Mouse (Mus musculus): ENCODE data around the gene Gxylt2. TPM values are rescaled to one million over a fixed set of nuclear protein-coding genes. Genes with fewer than 3 reads are reported as not detected.

Gxylt2 gene
- total and polyA plus RNA-seq, 3 experiments: 0.03 TPM; not detected in 2

DNA sequence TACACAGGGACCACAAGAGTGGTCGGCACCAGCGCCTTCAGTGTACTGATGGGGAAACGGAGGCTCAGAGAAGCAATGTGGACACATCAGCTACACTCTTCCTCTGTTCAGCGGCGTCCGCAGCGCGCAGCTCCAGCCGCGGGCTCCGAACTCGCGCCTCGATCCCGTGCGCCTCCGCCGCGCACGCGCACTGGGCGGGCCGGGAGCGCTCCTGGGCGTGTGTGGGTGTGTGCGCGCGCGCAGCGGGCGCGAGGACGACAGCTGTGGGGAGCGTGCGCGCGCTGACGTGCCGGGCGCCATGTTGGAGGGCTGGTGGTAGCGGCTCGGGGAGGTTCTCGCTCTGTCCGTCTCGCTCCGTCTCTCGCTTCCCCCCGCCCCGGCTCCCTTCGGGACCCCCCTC lies 128.8 kb downstream of the Gxylt2 start, which contains the start of gene Ppp4r2:
Gene Ppp4r2, plus strand, starts transcription at position 268 of the 400 bp plus-strand sequence.
- Histone ChIP-seq H3K27ac (ENCODE audit: insufficient read depth, low read depth) (peak within 1 kb of the TSS; percentile 34; the same call in 1 of the 2 replicates), H3K4me1 (ENCODE audit: control insufficient read depth in 1 of 2, insufficient read depth in 2 of 2) (peaks cover 6 to 70% of the 10 kb centered on the region in 2 experiments; a peak in 3 of 4 replicates), H3K4me2 (ENCODE audit: insufficient read depth, low read depth, poor library complexity, severe bottlenecking) (peak within 1 kb of the TSS; percentile 80), H3K4me3 (replicated peaks in 1 of 3; ENCODE audit: low read depth in 2 of 3, low read length in 2 of 3, poor library complexity in 1 of 3) (peak within 1 kb of the TSS; percentile 77 to 86 (median 86)), H3K79me2 (replicated peaks; ENCODE audit: control insufficient read depth, extremely low read depth, insufficient read depth, poor library complexity, severe bottlenecking) (peaks cover 46% of the 10 kb centered on the region), H3K36me3 (replicated peaks in 1 of 2; ENCODE audit: control insufficient read depth in 1 of 2, insufficient read depth in 1 of 2, low read length in 1 of 2) (peaks cover 24 to 35% of the 10 kb centered on the region in 2 experiments), H3K9me3 (replicated peaks; ENCODE audit: low read length) (peaks cover 3% of the 10 kb centered on the region), H3K27me3 (replicated peaks) (no peaks in the 10 kb centered on the region), H3K9ac (ENCODE audit: insufficient read depth, low read depth) (peak within 1 kb of the TSS; percentile 85)
- dilution Hi-C loops (cut with MboI; ENCODE audit: extremely low pct_ligation_motif_present, extremely low pct_unique_long_range_greater_than_20kb, low sequenced_read_pairs) (no loop called here), in situ Hi-C loops (cut with MboI; ENCODE audit: low pct_ligation_motif_present, low pct_unique_long_range_greater_than_20kb, low sequenced_read_pairs) (no loop called here)
- TF ChIP-seq ETS1 (conservative IDR thresholded peaks at IDR 0.05; ENCODE audit: low read depth, low read length): no peak
- TF ChIP-seq MEF2A (IDR thresholded peaks at IDR 0.05; ENCODE audit: borderline replicate concordance, low read depth, low read length): peak; percentile 18; the same call in 1 of the 2 replicates
- TF ChIP-seq UBTF (IDR thresholded peaks at IDR 0.05; ENCODE audit: low read depth, low read length): no peak
- TF ChIP-seq NRF1 (IDR thresholded peaks at IDR 0.05; ENCODE audit: low read depth, low read length): peak; percentile 89
- TF ChIP-seq ZMIZ1 (IDR thresholded peaks at IDR 0.05; ENCODE audit: low read depth, low read length): no peak
- TF ChIP-seq CHD2 (IDR thresholded peaks at IDR 0.05; ENCODE audit: low read length): no peak
- no peak for TF ChIP-seq KAT2A (IDR thresholded peaks at IDR 0.05; ENCODE audit: insufficient replicate concordance, low read length)
- no peak for TF ChIP-seq ZC3H11A (IDR thresholded peaks at IDR 0.05; ENCODE audit: low read depth, low read length)
- TF ChIP-seq MXI1 (IDR thresholded peaks at IDR 0.05; ENCODE audit: low read depth, low read length): no peak
- TF ChIP-seq POLR2AphosphoS2 (IDR thresholded peaks at IDR 0.05; ENCODE audit: low read depth, low read length): no peak
- TF ChIP-seq SIN3A (IDR thresholded peaks at IDR 0.05; ENCODE audit: low read length): no peak
- TF ChIP-seq POLR2A (IDR thresholded peaks at IDR 0.05; ENCODE audit: low read depth, low read length): peak; percentile 63; the same call in 1 of the 2 replicates
- TF ChIP-seq ZNF384 (IDR thresholded peaks at IDR 0.05; ENCODE audit: low read depth, low read length): no peak
- peak; percentile 83 for TF ChIP-seq BHLHE40 (IDR thresholded peaks at IDR 0.05; ENCODE audit: low read depth, low read length)
- TF ChIP-seq USF1 (IDR thresholded peaks at IDR 0.05; ENCODE audit: low read depth, low read length): no peak
- TF ChIP-seq USF2 (conservative IDR thresholded peaks at IDR 0.05; ENCODE audit: low read depth, low read length): no peak
- TF ChIP-seq TCF12 (IDR thresholded peaks at IDR 0.05; ENCODE audit: low read depth, low read length): peak; percentile 63
- TF ChIP-seq IRF4 (IDR thresholded peaks at IDR 0.05; ENCODE audit: low read depth, low read length): 0 out of 2 replicates have a peak, but pooled peaks have one; percentile 36
- DNase-seq (ENCODE audit: extremely low read depth): peak; percentile 86

DNA sequence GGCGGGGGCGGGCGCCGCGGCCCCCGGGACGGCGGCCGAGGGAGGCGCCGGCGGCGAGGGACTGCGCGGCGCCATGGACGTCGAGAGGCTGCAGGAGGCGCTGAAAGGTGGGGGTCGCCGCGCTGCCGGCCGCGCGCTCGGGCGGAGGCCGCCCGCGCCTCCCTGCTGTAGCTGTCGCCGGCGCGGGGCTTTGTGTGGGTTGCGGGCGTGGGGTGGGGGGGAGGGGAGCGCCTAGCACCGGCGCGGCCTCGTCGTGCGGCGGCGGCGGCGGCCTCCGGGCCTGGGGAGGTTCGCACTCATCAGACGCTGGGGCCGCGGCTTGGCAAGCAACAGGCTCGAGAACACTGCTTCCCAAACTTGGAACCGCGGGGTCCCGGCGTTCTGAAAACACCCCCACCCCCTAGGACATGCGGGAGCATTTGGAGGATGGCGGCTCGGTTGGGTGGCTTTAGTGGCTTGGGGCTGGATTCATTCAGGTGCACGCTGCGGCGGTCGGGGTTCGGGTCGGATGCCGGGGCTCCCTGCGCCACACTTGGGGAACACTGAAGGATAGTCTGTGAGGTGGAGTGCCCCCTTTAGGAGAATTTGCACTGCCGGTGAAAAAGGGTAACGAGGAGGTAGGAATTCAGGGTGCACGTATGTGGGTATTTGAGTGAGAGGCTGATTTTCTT lies 129.4 kb downstream of the Gxylt2 start:
- Histone ChIP-seq H3K9ac (ENCODE audit: insufficient read depth, low read depth) (peak overlapping the region; percentile 85), H3K9me3 (replicated peaks; ENCODE audit: low read length) (peaks cover 3% of the 10 kb centered on the region), H3K4me2 (ENCODE audit: insufficient read depth, low read depth, poor library complexity, severe bottlenecking) (peak overlapping the region; percentile 80), H3K27me3 (replicated peaks) (no peaks in the 10 kb centered on the region), H3K27ac (ENCODE audit: insufficient read depth, low read depth) (peak overlapping the region; percentile 34; the same call in 1 of the 2 replicates), H3K4me1 (ENCODE audit: control insufficient read depth in 1 of 2, insufficient read depth in 2 of 2) (peaks cover 6 to 69% of the 10 kb centered on the region in 2 experiments; a peak in 3 of 4 replicates), H3K36me3 (replicated peaks in 1 of 2; ENCODE audit: control insufficient read depth in 1 of 2, insufficient read depth in 1 of 2, low read length in 1 of 2) (peaks cover 26 to 40% of the 10 kb centered on the region in 2 experiments), H3K4me3 (replicated peaks in 1 of 3; ENCODE audit: low read depth in 2 of 3, low read length in 2 of 3, poor library complexity in 1 of 3) (peak overlapping the region; percentile 77 to 86 (median 86)), H3K79me2 (replicated peaks; ENCODE audit: control insufficient read depth, extremely low read depth, insufficient read depth, poor library complexity, severe bottlenecking) (peaks cover 51% of the 10 kb centered on the region)
- DNase-seq (ENCODE audit: extremely low read depth): no peak
- dilution Hi-C loops (cut with MboI; ENCODE audit: extremely low pct_ligation_motif_present, extremely low pct_unique_long_range_greater_than_20kb, low sequenced_read_pairs): no loop called here
- in situ Hi-C loops (cut with MboI; ENCODE audit: low pct_ligation_motif_present, low pct_unique_long_range_greater_than_20kb, low sequenced_read_pairs): no loop called here
- TF ChIP-seq MXI1 (IDR thresholded peaks at IDR 0.05; ENCODE audit: low read depth, low read length) (peak; percentile 61), UBTF (IDR thresholded peaks at IDR 0.05; ENCODE audit: low read depth, low read length) (no peak), USF2 (conservative IDR thresholded peaks at IDR 0.05; ENCODE audit: low read depth, low read length) (no peak), CTCF (conservative IDR thresholded peaks at IDR 0.05 in 1 of 2, IDR thresholded peaks at IDR 0.05 in 1 of 2; ENCODE audit: low read depth in 2 of 2, low read length in 2 of 2) (peak in 1 of 2 experiments; percentile 61; a peak in 2 of 4 replicates), RAD21 (IDR thresholded peaks at IDR 0.05; ENCODE audit: low read depth, low read length) (peak; percentile 41), POLR2AphosphoS2 (IDR thresholded peaks at IDR 0.05; ENCODE audit: low read depth, low read length) (no peak), HCFC1 (IDR thresholded peaks at IDR 0.05; ENCODE audit: low read depth, low read length) (peak; percentile 18; the same call in 1 of the 2 replicates), MAZ (IDR thresholded peaks at IDR 0.05; ENCODE audit: low read depth, low read length) (no peak), GABPA (IDR thresholded peaks at IDR 0.05; ENCODE audit: insufficient replicate concordance, low read depth, low read length) (no peak), MYC (IDR thresholded peaks at IDR 0.05; ENCODE audit: low read depth, low read length) (0 out of 2 replicates have a peak, but pooled peaks have one; percentile 13), MAFK (IDR thresholded peaks at IDR 0.05; ENCODE audit: insufficient replicate concordance, low read length) (no peak), POLR2A (IDR thresholded peaks at IDR 0.05; ENCODE audit: low read depth, low read length) (peak; percentile 62; the same call in 1 of the 2 replicates), BHLHE40 (IDR thresholded peaks at IDR 0.05; ENCODE audit: low read depth, low read length) (no peak), MEF2A (IDR thresholded peaks at IDR 0.05; ENCODE audit: borderline replicate concordance, low read depth, low read length) (0 out of 2 replicates have a peak, but pooled peaks have one; percentile 18), CHD1 (IDR thresholded peaks at IDR 0.05; ENCODE audit: low read depth, low read length) (no peak), ZKSCAN1 (IDR thresholded peaks at IDR 0.05; ENCODE audit: borderline replicate concordance, low read depth, low read length) (no peak), NELFE (IDR thresholded peaks at IDR 0.05; ENCODE audit: low read depth, low read length) (0 out of 2 replicates have a peak, but pooled peaks have one; percentile 18), TCF12 (IDR thresholded peaks at IDR 0.05; ENCODE audit: low read depth, low read length) (peak; percentile 5; the same call in 1 of the 2 replicates), SMC3 (IDR thresholded peaks at IDR 0.05; ENCODE audit: low read depth, low read length) (peak; percentile 49)

Measured in CH12.LX (cell line).